Mouse (Mus musculus) duodenum, adult 2 months (tissue): ENCODE measurements around the gene Rmdn2. TPM values are rescaled to one million over a fixed set of nuclear protein-coding genes. Genes with fewer than 3 reads are reported as not detected.

Experiments
- polyA plus RNA-seq: library from polyadenylated mRNA; depleted of rRNA; stranded (reverse); fragments of >200 nt; gene quantifications from 2 replicates; pipeline ENCODE4 v1.2.3, GENCODE M21; 2012; ENCODE audit warnings: low replicate concordance; rRNA removed

The Rmdn2 gene
- 0.28 and 0.40 TPM in 2 replicates for polyA plus RNA-seq

GRCm38 (mm10) chr17:79611545-79611944, at the start of gene Rmdn2:
Rmdn2 (plus strand) TSS chr17:79611863.

GRCm38 (mm10) chr17:79714931-79715637, 103.4 kb downstream of the Rmdn2 start, which contains the start of gene Cyp1b1:
Cyp1b1 (minus strand) TSS chr17:79715061.

Other genes starting within 250 kb of the Rmdn2 start
- gene Cyp1b1, start 103.2 kb downstream of the Rmdn2 start, polyA plus RNA-seq = 2.7 and 3.0 TPM in 2 replicates